Mouse (Mus musculus) midbrain, embryonic 16.5 days (tissue): ENCODE measurements around the gene Scaf4. TPM values are rescaled to one million over a fixed set of nuclear protein-coding genes. Genes with fewer than 3 reads are reported as not detected.

Experiments
- ATAC-seq: fragments of 200-750 bp; cut with Nextera tagmentation; 2 replicates; pipeline ENCODE4 v1.8.0; 2017; ENCODE audit warnings: moderate TSS enrichment
- H3K27ac ChIP-seq: fragments of 300-500 bp; sonication (generic); 2 replicates; pipeline ENCODE4 v1.5.1; 2014; ENCODE audit warnings: mild to moderate bottlenecking, low read length, mixed read lengths
- H3K27me3 ChIP-seq: fragments of 300-500 bp; sonication (generic); 2 replicates; pipeline ENCODE4 v1.6.1; 2014; ENCODE audit warnings: low read depth, low read length, mixed read lengths; ENCODE audit not compliant: control insufficient read depth, insufficient read depth
- H3K36me3 ChIP-seq: fragments of 300-500 bp; sonication (generic); 2 replicates; pipeline ENCODE4 v1.6.1; 2014; ENCODE audit warnings: mild to moderate bottlenecking, low read length, moderate library complexity, mixed read lengths; ENCODE audit not compliant: control insufficient read depth, insufficient read depth
- H3K4me1 ChIP-seq: fragments of 300-500 bp; sonication (generic); 2 replicates; pipeline ENCODE4 v1.6.1; 2014; ENCODE audit warnings: mild to moderate bottlenecking, low read length, mixed read lengths; ENCODE audit not compliant: control insufficient read depth, insufficient read depth
- H3K4me2 ChIP-seq: fragments of 300-500 bp; sonication (generic); 2 replicates; pipeline ENCODE4 v1.6.1; 2014; ENCODE audit warnings: mild to moderate bottlenecking, low read length, mixed read lengths
- H3K4me3 ChIP-seq: fragments of 300-500 bp; sonication (generic); 2 replicates; pipeline ENCODE4 v1.5.1; 2014; ENCODE audit warnings: low read depth, mild to moderate bottlenecking, low read length, moderate library complexity, mixed read lengths
- H3K9ac ChIP-seq: fragments of 300-500 bp; sonication (generic); 2 replicates; pipeline ENCODE4 v1.6.1; 2014; ENCODE audit warnings: low read depth, low read length, mixed read lengths
- H3K9me3 ChIP-seq: fragments of 300-500 bp; sonication (generic); replicated peaks from 2 replicates; pipeline ENCODE4 v1.6.1; 2014; ENCODE audit warnings: mild to moderate bottlenecking, low read length, mixed read lengths; ENCODE audit not compliant: control insufficient read depth, poor library complexity, severe bottlenecking
- WGBS: fragments of 180-500 bp; shearing (Covaris S2); extraction: QIAGEN DNeasy Blood & Tissue Kit; methylation state at CpG from one replicate; pipeline ENCODE4 v1.1.7; 2014; 5-methylcytosine and 5-hydroxymethylcytosine counted together
- polyA plus RNA-seq: library from polyadenylated mRNA; unstranded; fragments of >200 nt; fragmentation: Nextera tagmentation; extraction: Ambion mirVana; gene quantifications from 2 replicates; pipeline ENCODE4 v1.2.1, GENCODE M21; 2015

Gene Scaf4
- polyA plus RNA-seq, 1 experiment from 2014 or later = 22.6 TPM

GRCm38 (mm10) chr16:90280989-90281388, 3.3 kb downstream of the Scaf4 start:
- WGBS = 84% methylated on average over 5 of the region's 5 CpGs
- ATAC-seq = no peak
- peaks cover 36% of the 10 kb centered on the region for H3K4me1 ChIP-seq

GRCm38 (mm10) chr16:90280515-90280914, 3.8 kb downstream of the Scaf4 start:
- H3K9ac ChIP-seq = no peak overlapping the region
- no peak overlapping the region for H3K4me2 ChIP-seq
- no peaks in the 10 kb centered on the region for H3K9me3 ChIP-seq
- no peaks in the 10 kb centered on the region for H3K27me3 ChIP-seq
- H3K36me3 ChIP-seq = no peaks in the 10 kb centered on the region
- H3K27ac ChIP-seq = no peak overlapping the region
- H3K4me1 ChIP-seq = peaks cover 36% of the 10 kb centered on the region
- ATAC-seq = no peak
- no peak overlapping the region for H3K4me3 ChIP-seq
- 78% methylated on average over 2 of the region's 2 CpGs for WGBS

More at GRCm38 (mm10) chr16:90280989-90281388, 3.3 kb downstream of the Scaf4 start:
- Histone ChIP-seq H3K36me3 (no peaks in the 10 kb centered on the region), H3K9me3 (no peaks in the 10 kb centered on the region), H3K27ac (no peak overlapping the region), H3K4me3 (no peak overlapping the region), H3K27me3 (no peaks in the 10 kb centered on the region), H3K9ac (no peak overlapping the region), H3K4me2 (no peak overlapping the region)

DNA sequence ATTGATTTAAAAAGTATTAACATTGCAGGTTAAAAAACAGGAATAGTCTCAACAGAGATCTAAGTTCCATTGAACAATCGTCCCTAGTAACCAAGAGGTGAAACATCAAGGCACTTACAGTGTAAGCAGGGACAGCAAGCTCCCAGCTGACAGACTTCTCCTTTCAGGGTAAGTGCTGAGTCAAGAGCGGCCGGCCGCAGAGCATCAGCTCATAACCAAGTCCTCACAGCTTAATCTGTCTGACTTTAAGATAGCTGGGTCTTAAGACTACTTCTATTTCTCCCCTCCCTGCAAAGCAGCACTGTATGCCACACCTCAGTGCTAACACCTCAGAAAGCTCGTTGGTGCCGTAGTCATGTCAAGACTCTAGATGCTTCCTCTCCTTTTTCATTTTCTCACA, 5.2 kb downstream of the Scaf4 start:
- Histone ChIP-seq H3K27ac (no peak overlapping the region), H3K4me1 (peaks cover 32% of the 10 kb centered on the region), H3K27me3 (no peaks in the 10 kb centered on the region), H3K9me3 (no peaks in the 10 kb centered on the region), H3K36me3 (no peaks in the 10 kb centered on the region), H3K4me2 (no peak overlapping the region), H3K9ac (no peak overlapping the region), H3K4me3 (no peak overlapping the region)
- ATAC-seq = no peak
- 50% methylated on average over 6 of the region's 6 CpGs for WGBS

- Histone ChIP-seq H3K36me3 (no peaks in the 10 kb centered on the region), H3K27ac (no peak overlapping the region), H3K9me3 (no peaks in the 10 kb centered on the region), H3K4me2 (no peak overlapping the region), H3K4me3 (no peak overlapping the region), H3K27me3 (no peaks in the 10 kb centered on the region), H3K4me1 (peaks cover 10% of the 10 kb centered on the region), H3K9ac (no peak overlapping the region)
- WGBS = 89% methylated on average over 6 of the region's 6 CpGs
- ATAC-seq = no peak
Observed at GRCm38 (mm10) chr16:90275521-90275920, 8.8 kb downstream of the Scaf4 start.

- Histone ChIP-seq H3K4me3 (no peak overlapping the region), H3K27ac (no peak overlapping the region), H3K9ac (no peak overlapping the region), H3K4me2 (no peak overlapping the region), H3K9me3 (no peaks in the 10 kb centered on the region), H3K27me3 (no peaks in the 10 kb centered on the region), H3K36me3 (no peaks in the 10 kb centered on the region), H3K4me1 (peaks cover 2% of the 10 kb centered on the region; the same call in 1 of the 2 replicates)
- WGBS = 24% methylated on average over 1 of the region's 1 CpGs
- ATAC-seq = no peak
Observed at GRCm38 (mm10) chr16:90266581-90266980, 17.7 kb downstream of the Scaf4 start.

- peaks cover 2% of the 10 kb centered on the region; the same call in 1 of the 2 replicates for H3K4me1 ChIP-seq
- no peak overlapping the region for H3K9ac ChIP-seq
- H3K4me2 ChIP-seq = no peak overlapping the region
- no peaks in the 10 kb centered on the region for H3K9me3 ChIP-seq
- no peak overlapping the region for H3K27ac ChIP-seq
- WGBS = 92% methylated on average over 1 of the region's 1 CpGs
- ATAC-seq = no peak
- H3K36me3 ChIP-seq = 0 out of 2 replicates have a peak, but pooled peaks cover under 1% of the 10 kb centered on the region
- no peak overlapping the region for H3K4me3 ChIP-seq
- H3K27me3 ChIP-seq = no peaks in the 10 kb centered on the region
Observed at GRCm38 (mm10) chr16:90265106-90265505, 19.2 kb downstream of the Scaf4 start.

DNA sequence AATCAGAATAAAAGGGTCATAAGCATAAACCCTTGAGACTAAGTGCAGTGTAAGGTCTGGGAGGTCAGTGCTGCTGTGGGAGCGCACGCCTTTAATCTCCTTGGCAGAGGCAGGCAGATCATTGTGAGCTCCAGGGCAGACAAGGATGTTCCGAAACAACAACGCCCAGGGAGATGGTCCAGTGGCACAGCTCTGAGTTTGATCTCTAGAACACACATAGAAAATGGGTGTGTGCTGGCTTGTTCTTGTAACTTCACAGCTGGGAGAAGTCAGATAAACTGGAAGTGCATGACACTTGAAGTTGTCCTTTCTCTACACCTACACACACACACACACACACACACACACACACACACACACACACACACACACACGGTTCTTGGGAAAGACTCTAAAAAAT, 20.3 kb downstream of the Scaf4 start:
- no peak for ATAC-seq
- peaks cover 2% of the 10 kb centered on the region; the same call in 1 of the 2 replicates for H3K4me1 ChIP-seq
- H3K27ac ChIP-seq = no peak overlapping the region
- H3K36me3 ChIP-seq = 0 out of 2 replicates have a peak, but pooled peaks cover 6% of the 10 kb centered on the region
- 63% methylated on average over 5 of the region's 5 CpGs for WGBS
- H3K27me3 ChIP-seq = no peaks in the 10 kb centered on the region
- H3K9me3 ChIP-seq = no peaks in the 10 kb centered on the region
- no peak overlapping the region for H3K4me3 ChIP-seq
- no peak overlapping the region for H3K9ac ChIP-seq
- no peak overlapping the region for H3K4me2 ChIP-seq

- no peaks in the 10 kb centered on the region for H3K9me3 ChIP-seq
- ATAC-seq = no peak
- H3K27ac ChIP-seq = no peak overlapping the region
- H3K4me1 ChIP-seq = peaks cover 2% of the 10 kb centered on the region; the same call in 1 of the 2 replicates
- no peak overlapping the region for H3K4me2 ChIP-seq
- no peak overlapping the region for H3K9ac ChIP-seq
- WGBS = 94% methylated on average over 2 of the region's 2 CpGs
- peaks cover 12% of the 10 kb centered on the region; the same call in 1 of the 2 replicates for H3K36me3 ChIP-seq
- no peaks in the 10 kb centered on the region for H3K27me3 ChIP-seq
- no peak overlapping the region for H3K4me3 ChIP-seq
Observed at GRCm38 (mm10) chr16:90261791-90262190, 22.5 kb downstream of the Scaf4 start.

DNA sequence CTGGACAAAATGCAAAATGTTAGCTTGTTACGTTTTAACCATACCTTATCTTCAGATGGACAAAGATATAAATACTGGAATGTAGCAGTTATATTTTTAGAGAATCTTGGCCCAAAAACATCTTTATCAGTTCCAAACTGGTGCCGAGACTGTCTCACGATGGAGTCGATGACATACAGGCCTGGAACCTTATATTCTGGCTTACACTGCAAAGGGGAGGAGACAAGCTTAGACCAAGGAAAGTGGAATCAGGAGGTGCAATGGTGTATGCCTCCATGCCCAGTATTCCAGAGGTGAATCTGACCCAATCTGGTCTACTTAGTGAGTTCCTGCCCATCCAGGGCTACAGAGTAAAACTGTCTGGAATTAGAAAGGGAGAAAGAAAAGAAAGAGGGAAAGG, 24.2 kb downstream of the Scaf4 start:
- no peak overlapping the region for H3K9ac ChIP-seq
- no peaks in the 10 kb centered on the region for H3K4me1 ChIP-seq
- peaks cover 12% of the 10 kb centered on the region; the same call in 1 of the 2 replicates for H3K36me3 ChIP-seq
- no peak overlapping the region for H3K27ac ChIP-seq
- H3K4me2 ChIP-seq = no peak overlapping the region
- H3K9me3 ChIP-seq = no peaks in the 10 kb centered on the region
- H3K4me3 ChIP-seq = no peak overlapping the region
- no peaks in the 10 kb centered on the region for H3K27me3 ChIP-seq
- ATAC-seq = no peak
- WGBS = 95% methylated on average over 4 of the region's 4 CpGs
